Mouse (Mus musculus): ENCODE measurements around the gene Gjd3.
"Not testable (repeated sequence)": the region's sequence is repeated elsewhere in the genome, so short reads cannot be mapped to it uniquely, and the experiment has no call there.

Gjd3 gene

DNA sequence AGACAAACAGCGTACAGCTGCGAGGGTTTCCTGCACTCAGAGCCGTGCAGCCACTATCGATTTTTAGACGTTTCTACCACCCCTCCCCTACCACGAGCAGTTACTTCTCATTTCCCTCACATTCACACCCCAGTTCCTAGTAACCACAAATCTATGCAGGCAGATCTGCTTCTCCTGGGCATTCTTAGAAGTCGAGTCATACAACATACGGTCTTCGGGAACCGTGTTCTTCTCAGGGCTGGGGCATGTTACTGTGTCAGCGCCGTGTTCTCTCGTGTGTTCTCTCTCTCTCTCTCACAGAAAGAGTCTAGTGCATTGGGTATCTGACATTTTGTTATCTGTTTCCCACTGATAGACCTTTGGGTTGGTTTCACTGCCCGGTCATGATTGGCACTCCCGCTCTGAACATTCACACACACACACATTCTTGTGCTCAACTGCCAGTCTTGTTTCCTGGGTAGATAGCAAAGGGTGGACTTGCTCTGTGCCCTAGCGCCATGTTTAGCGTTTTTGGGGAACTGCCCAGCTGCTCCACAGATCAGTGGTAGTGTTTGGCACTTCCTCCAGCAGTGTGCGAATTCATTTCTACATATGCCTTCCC, 34.7 kb downstream of the Gjd3 start:
- no peak for DNase-seq (ENCODE audit: low spot score)

- no peak for DNase-seq (ENCODE audit: low spot score)
Measured at GRCm38 (mm10) chr11:98945605-98945977, 37.2 kb downstream of the Gjd3 start.

- DNase-seq (ENCODE audit: low spot score), result peak; percentile 38
Measured at GRCm38 (mm10) chr11:98944897-98945604, 37.8 kb downstream of the Gjd3 start.

DNA sequence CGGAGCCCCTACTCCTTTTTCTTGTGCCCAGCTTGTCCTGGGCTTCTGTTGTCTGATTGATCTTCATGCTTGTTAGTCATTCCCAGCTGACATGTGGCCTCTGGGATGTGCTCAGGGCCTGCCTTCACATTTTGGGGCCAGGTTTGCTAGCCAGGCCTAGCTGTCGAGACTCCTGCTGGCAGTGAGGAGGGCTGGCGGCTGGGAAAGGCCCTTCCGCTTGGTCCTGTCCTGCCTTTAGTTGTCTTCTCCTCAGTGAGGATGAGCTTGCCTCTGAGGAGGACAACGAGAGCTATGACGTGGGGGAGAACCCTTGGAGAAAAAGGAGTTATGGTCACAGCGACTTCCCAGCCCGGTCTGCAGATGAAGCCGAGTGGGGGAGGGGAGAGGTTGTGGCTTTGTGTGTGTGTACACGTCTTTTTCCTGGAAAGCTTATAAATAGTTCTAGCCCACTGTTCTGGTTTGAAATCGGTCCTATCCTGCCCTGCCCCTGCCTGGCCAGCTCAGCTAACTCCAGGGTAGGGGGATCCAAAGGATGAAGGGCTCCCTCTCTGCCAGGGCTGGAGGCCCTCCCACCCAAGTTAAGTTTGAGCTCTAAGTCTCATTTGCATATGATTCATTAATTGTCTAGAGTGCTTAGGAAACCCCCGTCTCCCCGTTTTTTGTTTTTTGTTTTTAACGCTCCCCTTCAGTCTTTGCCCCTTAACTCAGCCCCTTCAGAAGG, 38.9 kb downstream of the Gjd3 start:
- peak; percentile 46 for DNase-seq (ENCODE audit: low spot score)

GRCm38 (mm10) chr11:98942923-98943641, 39.7 kb downstream of the Gjd3 start:
- DNase-seq (ENCODE audit: low spot score), result no peak

DNA sequence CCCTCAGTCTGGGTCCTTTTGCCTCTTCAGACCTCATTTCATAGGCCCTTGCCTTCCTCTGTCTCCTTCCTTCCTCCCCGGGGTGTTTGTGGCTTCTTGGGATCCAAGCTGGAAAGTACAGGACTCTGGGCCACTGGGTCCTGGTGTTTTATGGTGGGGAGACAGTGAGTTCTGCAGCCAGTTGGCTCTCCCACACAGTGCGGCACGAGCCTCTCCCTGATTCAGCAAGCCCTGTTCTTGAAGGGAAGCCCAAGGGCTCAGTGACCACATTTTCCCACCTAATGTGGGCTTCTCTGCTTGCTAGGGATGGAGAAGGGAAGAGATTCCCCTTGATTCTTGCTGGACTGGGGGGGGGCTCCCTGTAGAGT, 40.3 kb downstream of the Gjd3 start:
- DNase-seq (ENCODE audit: low spot score), result no peak

- DNase-seq (ENCODE audit: low spot score), result peak; percentile 92
Measured at GRCm38 (mm10) chr11:98941826-98942550, 40.8 kb downstream of the Gjd3 start.

DNA sequence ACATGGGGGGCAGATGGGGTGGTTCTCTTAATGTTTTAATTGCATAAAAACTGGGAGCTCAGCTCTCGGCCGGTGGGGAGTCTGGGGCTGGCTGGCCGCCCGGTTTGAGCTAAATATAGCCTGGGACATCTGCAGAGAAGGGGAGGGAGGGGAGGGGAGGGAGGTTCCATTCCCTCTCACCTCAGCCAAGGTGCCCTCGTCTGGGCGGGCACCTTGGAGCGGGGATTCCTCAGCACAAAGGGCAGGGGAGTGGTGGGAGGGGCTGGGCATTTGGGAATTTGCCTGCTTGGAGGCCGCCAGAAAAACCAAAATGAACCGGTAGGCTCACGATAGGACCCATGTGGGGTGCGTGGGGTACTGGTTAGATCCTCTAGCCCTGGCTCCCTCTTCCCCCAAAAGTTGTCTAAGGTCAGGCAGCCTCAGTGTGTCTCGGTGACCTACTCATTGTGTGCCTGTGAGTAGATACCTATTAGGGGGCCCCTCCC, 41.4 kb downstream of the Gjd3 start:
- DNase-seq (ENCODE audit: low spot score), result no peak

- no peak for DNase-seq (ENCODE audit: low spot score)
Measured at GRCm38 (mm10) chr11:98940776-98941175, 42.0 kb downstream of the Gjd3 start.

DNA sequence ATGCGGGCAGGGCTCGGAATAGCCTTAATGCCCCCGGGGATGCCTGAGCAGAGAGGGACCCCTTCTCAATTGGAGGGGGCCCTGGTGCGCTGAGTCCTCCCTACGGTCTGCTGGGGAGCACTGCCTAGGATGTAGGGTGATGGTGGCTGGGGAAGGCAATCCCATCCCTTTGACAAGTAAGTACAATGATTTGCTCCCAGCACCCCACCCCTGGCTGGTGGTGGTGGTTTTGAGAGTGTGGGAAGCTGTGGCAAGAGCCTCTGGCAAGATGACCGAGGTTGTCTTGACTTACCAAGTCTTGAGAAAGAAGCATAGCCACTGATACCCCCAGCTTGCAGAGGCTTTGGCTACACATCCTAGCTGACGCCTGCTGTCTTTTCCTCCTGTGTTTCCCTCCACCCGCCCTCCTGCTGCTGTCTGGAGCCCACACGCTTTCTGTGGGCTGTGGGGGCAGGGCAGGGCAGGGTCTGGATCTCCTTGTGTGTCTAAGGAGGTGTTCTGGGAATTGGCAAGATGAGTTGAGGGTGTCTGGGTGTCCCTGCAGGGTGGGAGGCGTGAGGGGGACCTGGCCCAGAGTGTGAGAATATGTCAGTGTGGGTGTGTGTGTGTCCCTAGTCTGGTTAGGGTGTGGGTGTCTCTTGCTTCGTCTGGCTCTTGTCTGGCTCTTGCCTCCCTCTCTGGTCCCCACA, 42.7 kb downstream of the Gjd3 start:
- no peak for DNase-seq (ENCODE audit: low spot score)

DNA sequence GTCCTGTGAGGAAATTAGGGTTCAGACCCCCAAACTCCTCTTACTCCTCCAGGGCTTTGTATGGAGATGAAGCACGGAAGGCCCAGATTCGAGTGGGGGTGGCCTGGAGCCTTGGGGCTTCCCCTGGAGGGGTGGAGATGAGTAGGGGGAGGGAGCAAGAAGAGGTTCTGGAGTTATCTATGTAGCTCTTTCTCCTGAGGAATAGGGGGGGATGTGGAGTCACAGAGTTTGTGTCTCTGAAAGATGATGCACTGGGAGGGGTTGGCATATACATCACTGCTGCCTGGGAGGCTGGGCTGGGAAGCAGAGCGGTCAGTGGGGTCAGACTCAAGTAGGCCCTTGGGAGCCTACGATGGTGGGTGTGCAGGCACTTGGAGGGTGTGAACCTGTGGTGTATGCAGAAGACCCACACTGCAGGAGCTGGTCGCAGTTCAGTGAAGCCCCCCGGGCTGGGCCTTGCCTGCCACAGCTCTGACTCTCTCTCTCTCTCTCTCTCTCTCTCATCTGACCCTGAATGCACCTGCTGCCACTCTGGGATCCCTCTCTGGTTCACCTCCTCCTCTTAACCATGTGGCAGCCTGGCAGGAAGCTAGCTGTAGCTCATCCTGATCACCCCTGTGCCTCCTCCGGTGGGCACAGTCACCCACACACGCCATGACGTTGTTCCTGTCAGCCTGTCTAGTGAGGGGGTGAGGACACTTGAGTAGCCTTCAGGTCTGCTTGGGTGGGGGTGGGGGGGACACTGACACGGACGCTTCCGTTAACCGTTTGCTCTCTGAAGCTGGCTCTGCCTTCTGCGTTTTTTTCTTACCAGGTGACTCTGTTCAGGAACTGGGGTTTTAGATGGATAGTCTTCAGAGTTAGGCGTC, 43.5 kb downstream of the Gjd3 start:
- no peak for DNase-seq (ENCODE audit: low spot score)

DNA sequence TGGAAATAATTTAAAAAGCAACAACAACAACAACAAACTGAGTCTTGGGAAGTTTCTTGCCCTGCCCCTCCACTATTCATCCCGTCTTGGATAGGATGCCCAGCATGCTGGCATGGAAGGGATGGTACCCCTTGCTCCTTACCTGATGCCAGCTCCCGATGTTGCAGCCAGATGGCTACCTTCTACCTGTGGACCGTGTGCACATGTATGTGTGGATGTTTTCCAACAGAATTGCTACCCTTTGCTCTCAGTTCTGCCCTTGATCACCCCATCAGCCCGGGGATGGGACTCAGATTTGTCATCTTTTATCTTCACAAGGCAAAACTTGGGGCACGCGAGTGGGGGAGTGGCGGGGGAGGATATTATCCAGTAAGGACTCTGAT, 44.1 kb downstream of the Gjd3 start:
- no peak for DNase-seq (ENCODE audit: low spot score)

DNA sequence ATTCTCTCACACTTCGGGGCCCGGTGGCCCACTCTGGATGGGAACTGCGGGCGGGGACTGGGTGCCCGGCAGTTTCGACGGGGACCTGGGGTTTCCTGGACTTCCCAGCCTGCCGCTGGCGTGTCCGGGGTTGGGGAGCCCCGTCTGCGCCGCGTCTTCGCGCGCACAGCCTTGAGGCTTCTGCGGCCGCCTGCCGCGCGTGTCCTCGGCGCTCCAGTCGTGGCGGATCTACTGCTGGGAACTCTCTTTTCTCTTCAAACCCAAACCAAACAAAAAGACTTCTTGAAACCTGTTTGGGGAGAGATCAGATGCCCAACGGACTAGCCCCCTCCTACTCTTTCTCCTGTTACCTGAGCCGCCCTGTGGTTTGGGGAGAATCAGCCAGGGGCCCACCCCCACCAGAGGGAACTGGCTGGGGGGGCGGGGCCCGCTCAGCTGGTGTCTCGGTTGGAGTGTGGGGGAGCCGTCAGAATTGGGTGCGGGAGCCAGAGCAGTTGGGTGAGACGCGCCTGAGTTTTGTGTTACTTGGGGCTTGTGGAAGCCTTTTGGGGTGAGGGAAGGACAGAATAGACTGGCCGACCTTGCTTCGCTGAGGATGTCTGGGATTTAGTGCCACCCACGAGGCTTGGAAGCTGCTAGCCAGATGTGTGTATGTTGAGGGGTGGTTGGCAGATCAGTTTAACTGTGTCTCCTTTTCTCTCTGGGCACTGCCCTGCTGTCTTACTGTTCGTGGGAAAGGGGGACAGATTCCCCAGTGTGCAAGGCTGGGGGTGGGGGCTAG, 44.7 kb downstream of the Gjd3 start:
- DNase-seq (ENCODE audit: low spot score), result peak; percentile 54

DNA sequence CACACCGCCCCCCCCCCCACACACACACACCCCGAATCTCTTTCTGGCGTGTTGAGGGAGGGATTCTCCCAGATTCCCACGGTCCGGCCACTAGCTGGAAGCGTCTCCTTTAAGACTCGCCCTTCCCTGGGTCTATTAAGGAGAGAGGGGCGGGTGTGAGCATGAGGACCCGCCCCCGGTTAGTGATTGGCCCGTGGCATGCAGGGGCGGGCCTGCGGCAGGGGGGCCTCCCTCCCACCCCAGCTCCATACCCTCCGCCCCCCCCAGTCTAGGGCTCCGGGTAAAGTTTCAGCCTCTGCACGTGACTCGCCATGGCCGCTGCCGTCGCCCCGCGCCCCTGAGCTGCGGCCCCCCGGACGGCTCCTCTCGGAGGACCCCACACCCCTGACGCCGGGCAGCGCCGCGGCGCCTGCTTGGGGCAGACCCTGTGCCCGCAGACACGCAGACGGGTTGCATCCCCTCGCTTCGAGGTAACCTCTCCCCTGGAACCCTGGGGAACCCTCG, 45.4 kb downstream of the Gjd3 start:
- DNase-seq (ENCODE audit: low spot score), result peak; percentile 93

DNA sequence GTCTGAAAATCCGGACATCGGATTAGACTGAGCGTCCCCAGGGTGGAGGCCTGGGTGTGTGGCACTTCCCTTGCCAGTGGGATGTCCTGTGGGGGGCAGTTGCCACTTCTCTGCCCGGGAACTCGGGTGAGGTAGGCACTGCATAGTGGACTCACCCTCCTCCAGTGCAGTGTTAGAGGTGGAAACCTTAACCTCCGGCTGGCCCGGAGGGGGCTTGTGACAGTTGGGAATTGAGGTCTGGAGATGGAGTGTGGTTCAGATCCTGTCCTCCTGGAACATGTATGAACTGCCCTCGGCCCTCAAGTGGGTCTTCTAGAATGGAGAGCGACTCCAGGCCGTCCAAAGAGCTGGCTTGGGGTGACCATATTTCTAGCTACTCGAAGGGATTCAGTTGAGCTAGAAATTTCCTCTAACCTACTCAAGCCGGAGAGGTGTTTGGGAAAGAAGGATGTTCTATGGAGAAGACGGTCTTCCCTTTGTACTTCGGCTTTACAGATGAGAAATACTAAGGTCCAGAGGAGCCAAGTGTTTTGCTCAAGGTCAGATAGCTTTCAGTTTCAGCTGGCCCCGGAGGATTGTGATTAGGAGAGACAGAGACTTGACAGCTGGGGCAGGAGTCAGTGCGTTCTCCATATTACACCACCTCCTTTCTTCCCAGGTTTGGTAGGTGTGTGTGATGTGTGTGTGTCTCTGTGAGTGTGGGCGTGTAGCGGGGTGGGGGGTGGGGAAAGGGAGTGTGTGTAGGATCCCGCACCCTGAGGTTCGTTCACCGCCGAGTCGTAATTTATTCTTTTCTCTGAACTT, 46.0 kb downstream of the Gjd3 start:
- DNase-seq (ENCODE audit: low spot score), result no peak

DNA sequence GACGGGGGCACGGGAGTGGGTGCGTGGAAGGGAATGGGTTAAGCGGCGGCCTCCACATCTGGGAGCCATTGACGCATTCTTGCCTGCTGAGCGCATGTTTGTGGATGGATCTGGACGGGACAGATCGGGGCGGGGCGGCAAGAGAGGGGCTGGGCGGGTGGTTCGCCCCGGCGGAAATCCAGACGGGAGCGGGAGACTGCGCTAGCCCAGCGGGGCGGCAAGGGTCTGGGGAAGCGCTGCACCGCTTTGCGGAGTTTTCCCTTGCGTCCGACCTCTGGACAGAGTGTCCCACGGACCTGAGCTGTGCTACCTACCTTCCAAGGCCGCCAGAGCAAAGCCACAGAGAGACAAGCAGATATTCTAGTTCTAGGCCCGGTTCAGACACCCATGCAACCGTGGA, 46.6 kb downstream of the Gjd3 start:
- DNase-seq (ENCODE audit: low spot score), result peak; percentile 87

DNA sequence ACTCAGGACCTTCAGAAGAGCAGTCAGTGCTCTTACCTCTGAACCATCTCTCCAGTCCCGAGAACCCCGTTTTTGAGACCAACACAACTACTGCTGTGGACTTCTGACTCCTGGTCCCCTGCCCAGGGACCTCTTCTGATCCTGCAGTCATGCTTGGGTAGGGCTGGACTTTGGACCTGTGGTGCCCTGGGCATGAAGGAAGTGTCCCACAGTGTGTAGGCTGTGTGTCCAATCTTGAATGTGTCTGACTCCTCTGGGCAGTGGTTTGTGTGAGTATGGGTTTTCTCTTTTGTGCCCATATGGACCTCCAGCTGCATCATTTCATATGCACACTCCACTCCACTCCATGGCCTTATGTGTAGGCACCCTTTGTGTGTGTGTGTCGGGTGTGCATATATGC, 47.7 kb downstream of the Gjd3 start:
- DNase-seq (ENCODE audit: low spot score), result no peak

DNA sequence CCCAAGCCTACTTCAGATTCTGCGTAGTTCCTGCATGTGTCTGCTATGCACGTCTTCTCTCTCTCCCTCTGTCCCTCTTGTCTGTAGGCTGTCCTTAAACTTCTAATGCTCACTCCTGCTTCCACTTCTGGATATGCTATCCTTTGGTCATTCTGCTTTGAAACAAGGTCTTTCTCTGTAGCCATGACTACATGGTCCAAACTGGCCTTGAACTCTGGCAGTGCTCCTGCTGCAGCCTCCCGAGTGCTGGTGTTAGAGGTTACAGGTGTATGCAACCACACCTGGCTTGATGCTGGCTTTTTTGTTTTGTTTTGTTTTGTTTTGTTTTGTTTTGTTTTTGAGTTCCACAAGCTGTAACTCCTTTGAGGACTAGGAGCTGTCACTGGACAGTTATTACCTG, 48.4 kb downstream of the Gjd3 start:
- DNase-seq (ENCODE audit: low spot score), result no peak

- not testable (repeated sequence) for DNase-seq (ENCODE audit: low spot score)
Measured at GRCm38 (mm10) chr11:98933847-98934246, 49.0 kb downstream of the Gjd3 start.
